In genomic region chr4:126433175-126433574, GRCm38 (mm10) we compare ENCODE assay signal across 21 mouse cellular contexts. TPM values are rescaled to one million over a fixed set of nuclear protein-coding genes. Genes with fewer than 3 reads are reported as not detected.
DNase-seq lines count a peak whose midpoint lies in the region; ATAC-seq lines count a peak whose summit lies in the region.
"Had no signal": no experiment of that assay in that cellular context is flagged by ENCODE, and none has a peak within 500 bp of the region (broad histone marks: within the 10 kb centered on the region; RNA-seq: fewer than 3 reads in every experiment).

No protein-coding gene starts in this region.

- peak; percentile 38 for DNase-seq in embryonic facial prominence, embryonic 14.5 days (ENCODE audit: low spot score)
- DNase-seq in embryonic facial prominence, embryonic 10.5 days (ENCODE audit: low spot score), result no peak
- peak; percentile 10 for DNase-seq in limb, embryonic 11.5 days (ENCODE audit: low spot score)
- DNase-seq in limb, embryonic 10.5 days (ENCODE audit: low spot score), result no peak
- peak; percentile 28 for DNase-seq in NIH3T3 (ENCODE audit: low read depth)
- peak; percentile 34 for DNase-seq in skeletal muscle tissue, adult 2 months (ENCODE audit: low read depth, low spot score)
- DNase-seq: adrenal gland, adult 2 months; adrenal gland, postnatal 36 days; cerebellum, adult 11 months; cerebellum, adult 8-10 months; embryo, embryonic 11 days; gastrocnemius, postnatal 10 days; heart, postnatal 14 days had no signal

- no peak overlapping the region for H3K9ac ChIP-seq in embryonic facial prominence, embryonic 14.5 days (ENCODE audit: low read depth, low read length)
- H3K9ac ChIP-seq in limb, embryonic 11.5 days (ENCODE audit: low read length), result no peak overlapping the region
- no peak overlapping the region for H3K9ac ChIP-seq in hindbrain, embryonic 16.5 days (ENCODE audit: low read depth, low read length)
- H3K9ac ChIP-seq: embryonic facial prominence, embryonic 12.5 days; heart, embryonic 15.5 days; hindbrain, embryonic 13.5 days; intestine, embryonic 15.5 days had no signal

- 0 out of 2 replicates have a peak, but pooled peaks cover 4% of the 10 kb centered on the region for H3K4me1 ChIP-seq in embryonic facial prominence, embryonic 14.5 days (ENCODE audit: control insufficient read depth, insufficient read depth, low read length)
- peaks cover 14% of the 10 kb centered on the region for H3K4me1 ChIP-seq in embryonic facial prominence, embryonic 10.5 days
- no peaks in the 10 kb centered on the region for H3K4me1 ChIP-seq in limb, embryonic 11.5 days (ENCODE audit: control insufficient read depth, insufficient read depth, low read length)
- peaks cover 5% of the 10 kb centered on the region; the same call in 1 of the 2 replicates for H3K4me1 ChIP-seq in limb, embryonic 10.5 days
- H3K4me1 ChIP-seq in hindbrain, embryonic 16.5 days (ENCODE audit: control insufficient read depth, insufficient read depth, low read depth, low read length), result peaks cover 5% of the 10 kb centered on the region; the same call in 1 of the 2 replicates
- H3K4me1 ChIP-seq: intestine, embryonic 15.5 days had no signal

- 78% methylated on average over 4 of the region's 4 CpGs for WGBS in embryonic facial prominence, embryonic 14.5 days
- 86% methylated on average over 4 of the region's 4 CpGs for WGBS in embryonic facial prominence, embryonic 10.5 days
- 92% methylated on average over 4 of the region's 4 CpGs for WGBS in limb, embryonic 11.5 days
- WGBS in limb, embryonic 10.5 days, result 91% methylated on average over 4 of the region's 4 CpGs
- WGBS in hindbrain, embryonic 16.5 days, result 94% methylated on average over 4 of the region's 4 CpGs

- H3K4me3 ChIP-seq in embryonic facial prominence, embryonic 14.5 days (ENCODE audit: low read depth, low read length), result no peak overlapping the region
- no peak overlapping the region for H3K4me3 ChIP-seq in embryonic facial prominence, embryonic 10.5 days
- H3K4me3 ChIP-seq in limb, embryonic 11.5 days (ENCODE audit: low read depth, low read length), result no peak overlapping the region
- H3K4me3 ChIP-seq in limb, embryonic 10.5 days, result no peak overlapping the region
- no peak overlapping the region for H3K4me3 ChIP-seq in hindbrain, embryonic 16.5 days (ENCODE audit: low read length)
- H3K4me3 ChIP-seq: embryonic facial prominence, embryonic 12.5 days; forebrain, embryonic 10.5 days; heart, embryonic 10.5 days; heart, embryonic 15.5 days; hindbrain, embryonic 13.5 days; intestine, embryonic 15.5 days had no signal

- no peak overlapping the region for H3K27ac ChIP-seq in embryonic facial prominence, embryonic 14.5 days (replicated peaks; ENCODE audit: low read depth, low read length)
- no peak overlapping the region for H3K27ac ChIP-seq in embryonic facial prominence, embryonic 10.5 days (replicated peaks)
- H3K27ac ChIP-seq in limb, embryonic 11.5 days (replicated peaks; ENCODE audit: low read depth, low read length), result no peak overlapping the region
- no peak overlapping the region for H3K27ac ChIP-seq in limb, embryonic 10.5 days
- H3K27ac ChIP-seq in hindbrain, embryonic 16.5 days (ENCODE audit: low read depth, low read length), result no peak overlapping the region
- H3K27ac ChIP-seq: embryonic facial prominence, embryonic 12.5 days; forebrain, embryonic 10.5 days; heart, embryonic 10.5 days; heart, embryonic 15.5 days; hindbrain, embryonic 13.5 days; intestine, embryonic 15.5 days had no signal

- H3K36me3 ChIP-seq in embryonic facial prominence, embryonic 14.5 days (ENCODE audit: control insufficient read depth, insufficient read depth, low read length), result peaks cover 12% of the 10 kb centered on the region
- peaks cover 33% of the 10 kb centered on the region for H3K36me3 ChIP-seq in embryonic facial prominence, embryonic 10.5 days (replicated peaks)
- no peaks in the 10 kb centered on the region for H3K36me3 ChIP-seq in limb, embryonic 11.5 days (ENCODE audit: control insufficient read depth, insufficient read depth, low read length)
- H3K36me3 ChIP-seq in limb, embryonic 10.5 days, result peaks cover 29% of the 10 kb centered on the region
- H3K36me3 ChIP-seq in hindbrain, embryonic 16.5 days (ENCODE audit: control insufficient read depth, insufficient read depth, low read length), result peaks cover 8% of the 10 kb centered on the region
- H3K36me3 ChIP-seq: heart, embryonic 15.5 days; intestine, embryonic 15.5 days had no signal

- ATAC-seq in embryonic facial prominence, embryonic 14.5 days (ENCODE audit: low read depth), result no peak
- ATAC-seq in limb, embryonic 11.5 days (ENCODE audit: insufficient number of reproducible peaks, low FRiP score, low TSS enrichment, low read depth), result no peak
- no peak for ATAC-seq in hindbrain, embryonic 16.5 days
- ATAC-seq: forebrain, embryonic 14.5 days; intestine, embryonic 15.5 days had no signal

- no peak overlapping the region for H3K4me2 ChIP-seq in embryonic facial prominence, embryonic 14.5 days (ENCODE audit: low read depth, low read length)
- H3K4me2 ChIP-seq in limb, embryonic 11.5 days (ENCODE audit: low read depth, severe bottlenecking), result no peak overlapping the region
- H3K4me2 ChIP-seq in hindbrain, embryonic 16.5 days (ENCODE audit: low read length), result no peak overlapping the region
- H3K4me2 ChIP-seq: embryonic facial prominence, embryonic 12.5 days; heart, embryonic 15.5 days; hindbrain, embryonic 13.5 days; intestine, embryonic 15.5 days had no signal

- H3K9me3 ChIP-seq in embryonic facial prominence, embryonic 14.5 days (ENCODE audit: control insufficient read depth, low read length), result no peaks in the 10 kb centered on the region
- no peaks in the 10 kb centered on the region for H3K9me3 ChIP-seq in embryonic facial prominence, embryonic 10.5 days
- no peaks in the 10 kb centered on the region for H3K9me3 ChIP-seq in limb, embryonic 11.5 days (ENCODE audit: control insufficient read depth, low read length)
- no peaks in the 10 kb centered on the region for H3K9me3 ChIP-seq in limb, embryonic 10.5 days (replicated peaks)
- H3K9me3 ChIP-seq in hindbrain, embryonic 16.5 days (ENCODE audit: control insufficient read depth, low read length), result no peaks in the 10 kb centered on the region
- H3K9me3 ChIP-seq: embryonic facial prominence, embryonic 12.5 days; forebrain, embryonic 10.5 days; heart, embryonic 10.5 days; heart, embryonic 15.5 days; hindbrain, embryonic 13.5 days; intestine, embryonic 15.5 days had no signal

- no peaks in the 10 kb centered on the region for H3K27me3 ChIP-seq in embryonic facial prominence, embryonic 14.5 days (replicated peaks; ENCODE audit: control insufficient read depth, insufficient read depth, low read length)
- H3K27me3 ChIP-seq in embryonic facial prominence, embryonic 10.5 days (replicated peaks; ENCODE audit: low read depth, poor library complexity, severe bottlenecking), result no peaks in the 10 kb centered on the region
- no peaks in the 10 kb centered on the region for H3K27me3 ChIP-seq in limb, embryonic 11.5 days (ENCODE audit: control insufficient read depth, insufficient read depth, low read length)
- H3K27me3 ChIP-seq in limb, embryonic 10.5 days (ENCODE audit: low read depth, poor library complexity, severe bottlenecking), result no peaks in the 10 kb centered on the region
- H3K27me3 ChIP-seq in hindbrain, embryonic 16.5 days (replicated peaks; ENCODE audit: control insufficient read depth, insufficient read depth, low read length), result no peaks in the 10 kb centered on the region
- H3K27me3 ChIP-seq: embryonic facial prominence, embryonic 12.5 days; heart, embryonic 15.5 days; hindbrain, embryonic 13.5 days; intestine, embryonic 15.5 days had no signal

RNA-seq across cellular contexts. Expression of gene Ago3, which starts 3.8 kb away (rescaled TPM):
- polyA plus RNA-seq in embryonic facial prominence, embryonic 14.5 days (2014; fragmentation: Nextera tagmentation; extraction: Ambion mirVana), result 11.9 and 12.9 TPM in 2 replicates
- polyA plus RNA-seq in embryonic facial prominence, embryonic 10.5 days (2016; fragmentation: Nextera tagmentation; extraction: Ambion mirVana), result 15.1 and 15.6 TPM in 2 replicates
- 11.9 and 14.8 TPM in 2 replicates for polyA plus RNA-seq in limb, embryonic 11.5 days (2014; fragmentation: Nextera tagmentation; extraction: Ambion mirVana)
- 12.4 and 18.5 TPM in 2 replicates for polyA plus RNA-seq in limb, embryonic 10.5 days (2016; fragmentation: Nextera tagmentation; extraction: Ambion mirVana)
- 12.4 and 17.5 TPM in 2 replicates for polyA plus RNA-seq in hindbrain, embryonic 16.5 days (2015; fragmentation: Nextera tagmentation; extraction: Ambion mirVana)

RNA-seq across cellular contexts. Expression of gene Ago1, which starts 35.2 kb away (rescaled TPM):
- 6.9 and 7.0 TPM in 2 replicates for polyA plus RNA-seq in embryonic facial prominence, embryonic 14.5 days (2014; fragmentation: Nextera tagmentation; extraction: Ambion mirVana)
- polyA plus RNA-seq in embryonic facial prominence, embryonic 10.5 days (2016; fragmentation: Nextera tagmentation; extraction: Ambion mirVana), result 6.3 and 6.8 TPM in 2 replicates
- polyA plus RNA-seq in limb, embryonic 11.5 days (2014; fragmentation: Nextera tagmentation; extraction: Ambion mirVana), result 7.8 and 8.7 TPM in 2 replicates
- 4.8 and 5.9 TPM in 2 replicates for polyA plus RNA-seq in limb, embryonic 10.5 days (2016; fragmentation: Nextera tagmentation; extraction: Ambion mirVana)
- polyA plus RNA-seq in hindbrain, embryonic 16.5 days (2015; fragmentation: Nextera tagmentation; extraction: Ambion mirVana), result 8.3 and 8.4 TPM in 2 replicates

Comparison
In these comparisons a context has a peak if more than half of its experiments do, and no peak if none do; other contexts are left out.
1. DNase-seq: peak in embryonic facial prominence, embryonic 14.5 days (single experiment), limb, embryonic 11.5 days (single experiment), NIH3T3 (single experiment) and skeletal muscle tissue, adult 2 months (single experiment); none in embryonic facial prominence, embryonic 10.5 days (single experiment) and limb, embryonic 10.5 days (single experiment).